Mouse (Mus musculus) effector memory CD4-positive, alpha-beta T cell, adult 7 months (primary cell): ENCODE results near the gene Mrpl46. TPM values are rescaled to one million over a fixed set of nuclear protein-coding genes. Genes with fewer than 3 reads are reported as not detected.

Source experiments
- polyA plus RNA-seq: library from polyadenylated mRNA; unstranded; fragments of 100-300 nt; shearing (Covaris generic); gene quantifications from one replicate; pipeline ENCODE4 v1.2.1, GENCODE M21; 2017

Gene Mrpl46
- 28.8 TPM for polyA plus RNA-seq

GRCm38 (mm10) chr7:78782639-78783581 lies at the start of gene Mrpl46, which contains the start of gene Mrps11:
Mrpl46 (minus strand) TSS chr7:78783531.
Mrps11 (plus strand) TSS chr7:78783119.

DNA sequence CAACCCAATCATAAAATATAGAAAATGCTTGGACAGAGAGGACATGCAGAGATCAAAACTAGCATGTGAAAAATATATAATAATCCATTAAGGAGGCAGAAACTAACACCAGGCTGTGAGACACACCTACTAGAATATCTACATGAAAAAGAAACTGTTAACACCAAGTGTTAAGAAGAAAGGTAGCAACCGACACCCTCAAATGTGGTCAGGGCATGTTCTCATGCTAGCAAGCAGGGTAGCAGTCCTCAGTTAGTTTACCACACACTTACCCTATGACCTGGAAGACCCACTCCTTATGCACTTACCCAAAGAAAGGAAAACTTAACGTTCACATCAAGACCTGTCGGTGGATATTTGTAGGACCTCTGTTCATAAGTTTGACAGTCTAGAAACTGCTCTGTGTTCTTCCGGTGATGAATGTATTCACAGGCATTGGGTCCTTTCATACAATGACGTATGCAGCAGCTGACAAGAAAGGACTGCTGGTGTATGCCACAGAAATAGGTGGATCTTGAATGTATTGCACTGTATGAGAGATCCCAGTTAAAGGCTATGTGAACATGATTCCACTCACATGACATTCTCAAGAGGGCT lies 45.6 kb downstream of the Mrpl46 start, which contains the start of gene Ntrk3:
Ntrk3 (minus strand) TSS at position 399 of the 597 bp plus-strand sequence.

Other genes starting within 250 kb of the Mrpl46 start
- 22.1 TPM for gene Ntrk3, start 45.5 kb downstream of the Mrpl46 start, polyA plus RNA-seq
- 21.1 TPM for gene Mrps11, start 412 bp downstream of the Mrpl46 start, polyA plus RNA-seq
- 8.4 TPM for gene Det1, start 63.7 kb upstream of the Mrpl46 start, polyA plus RNA-seq
- gene Aen, start 112.3 kb upstream of the Mrpl46 start, polyA plus RNA-seq, result 34.5 TPM
- 38.1 TPM for gene Isg20, start 129.9 kb upstream of the Mrpl46 start, polyA plus RNA-seq